Mouse (Mus musculus) left cerebral cortex, postnatal 4 days (tissue): ENCODE data around the gene Speer1. TPM values are rescaled to one million over a fixed set of nuclear protein-coding genes. Genes with fewer than 3 reads are reported as not detected.
"Not testable (repeated sequence)": the region's sequence is repeated elsewhere in the genome, so short reads cannot be mapped to it uniquely, and the experiment has no call there.

ENCODE experiments used
- DNase-seq: peaks from one replicate; pipeline ENCODE4 v3.0.0-alpha.2; 2022
- intact Hi-C: fragments of 180-260 bp; cut with DNase I; formaldehyde crosslinking; loops from one replicate; pipeline ENCODE4 v1.15.1; 2025
- total RNA-seq, 2 experiments: library from RNA; stranded (reverse); gene quantifications; 2 replicates each; pipeline ENCODE4 v1.2.3; 2021

Speer1 gene
- total RNA-seq, result not detected

- intact Hi-C loops, DNase-seq: not testable (repeated sequence)
Measured at GRCm38 (mm10) chr5:11341216-11341615, at the start of gene Speer1. Speer1 (plus strand) TSS chr5:11341516.

Other genes with a start within 250 kb of the Speer1 start
- not detected for gene Gm8879, start 213.9 kb upstream of the Speer1 start, total RNA-seq
- not detected for gene Gm5861, start 158.4 kb upstream of the Speer1 start, total RNA-seq
- gene Gm8890, start 85.5 kb upstream of the Speer1 start, total RNA-seq, result not detected
- not detected for gene Gm8897, start 74.9 kb downstream of the Speer1 start, total RNA-seq
- not detected for gene Gm8906, start 161.2 kb downstream of the Speer1 start, total RNA-seq